Mouse (Mus musculus): ENCODE data around the gene Selenom.

The Selenom gene

GRCm38 (mm10) chr11:3513291-3513690 is 1.2 kb upstream of the Selenom start:
- DNase-seq (ENCODE audit: extremely low read depth, low read depth) = no peak

- DNase-seq (ENCODE audit: extremely low read depth, low read depth) = no peak
Observed at GRCm38 (mm10) chr11:3515216-3515615, 732 bp downstream of the Selenom start.

GRCm38 (mm10) chr11:3515637-3516036 is 1.2 kb downstream of the Selenom start:
- no peak for DNase-seq (ENCODE audit: extremely low read depth, low read depth)

- DNase-seq (ENCODE audit: extremely low read depth, low read depth) = no peak
Observed at GRCm38 (mm10) chr11:3516121-3516520, 1.6 kb downstream of the Selenom start.

GRCm38 (mm10) chr11:3516859-3517845 is 2.7 kb downstream of the Selenom start:
- no peak for DNase-seq (ENCODE audit: extremely low read depth, low read depth)

- DNase-seq (ENCODE audit: extremely low read depth, low read depth) = no peak
Observed at GRCm38 (mm10) chr11:3517846-3518732, 3.6 kb downstream of the Selenom start.

- no peak for DNase-seq (ENCODE audit: extremely low read depth, low read depth)
Observed at GRCm38 (mm10) chr11:3519051-3519726, 4.7 kb downstream of the Selenom start.

- DNase-seq (ENCODE audit: extremely low read depth, low read depth) = no peak
Observed at GRCm38 (mm10) chr11:3519756-3520398, 5.4 kb downstream of the Selenom start.

GRCm38 (mm10) chr11:3520919-3521318 is 6.4 kb downstream of the Selenom start:
- no peak for DNase-seq (ENCODE audit: extremely low read depth, low read depth)

- DNase-seq (ENCODE audit: extremely low read depth, low read depth) = no peak
Observed at GRCm38 (mm10) chr11:3521339-3522224, 7.1 kb downstream of the Selenom start.

- DNase-seq (ENCODE audit: extremely low read depth, low read depth) = no peak
Observed at GRCm38 (mm10) chr11:3522285-3523000, 8.0 kb downstream of the Selenom start.

GRCm38 (mm10) chr11:3523840-3524582 is 9.5 kb downstream of the Selenom start:
- DNase-seq (ENCODE audit: extremely low read depth, low read depth) = no peak

- DNase-seq (ENCODE audit: extremely low read depth, low read depth) = no peak
Observed at GRCm38 (mm10) chr11:3525560-3525959, 11.1 kb downstream of the Selenom start.

GRCm38 (mm10) chr11:3526207-3526606 is 11.7 kb downstream of the Selenom start:
- DNase-seq (ENCODE audit: extremely low read depth, low read depth) = no peak

GRCm38 (mm10) chr11:3526979-3527738 is 12.7 kb downstream of the Selenom start:
- DNase-seq (ENCODE audit: extremely low read depth, low read depth) = no peak

GRCm38 (mm10) chr11:3527766-3528165 is 13.3 kb downstream of the Selenom start:
- no peak for DNase-seq (ENCODE audit: extremely low read depth, low read depth)

GRCm38 (mm10) chr11:3528208-3528607 is 13.7 kb downstream of the Selenom start:
- no peak for DNase-seq (ENCODE audit: extremely low read depth, low read depth)
